Mouse (Mus musculus) liver, postnatal 0 days (tissue): ENCODE results near the gene Nup107. TPM values are rescaled to one million over a fixed set of nuclear protein-coding genes. Genes with fewer than 3 reads are reported as not detected.
A peak's percentile ranks its signal among the peaks of the same experiment; 100 is the strongest.

ENCODE experiments used
- ATAC-seq: fragments of 200-750 bp; cut with Nextera tagmentation; 2 replicates; pipeline ENCODE4 v1.8.0; 2017; ENCODE audit warnings: mild to moderate bottlenecking, moderate library complexity
- DNase-seq: peaks from one replicate; pipeline ENCODE4 v3.0.0-alpha.2; 2016
- H3K27ac ChIP-seq: fragments of 300-500 bp; sonication (generic); 2 replicates; pipeline ENCODE4 v1.5.1; 2014; ENCODE audit warnings: antibody characterized with exemption, moderate library complexity, mild to moderate bottlenecking, low read depth
- H3K27me3 ChIP-seq: fragments of 300-500 bp; sonication (generic); 2 replicates; pipeline ENCODE4 v1.6.1; 2014; ENCODE audit warnings: low read length, control low read depth, mixed read lengths; ENCODE audit not compliant: insufficient read depth
- H3K36me3 ChIP-seq: fragments of 300-500 bp; sonication (generic); replicated peaks from 2 replicates; pipeline ENCODE4 v1.6.1; 2014; ENCODE audit warnings: mild to moderate bottlenecking, control low read depth, low read length, moderate library complexity, mixed read lengths; ENCODE audit not compliant: insufficient read depth
- H3K4me1 ChIP-seq: fragments of 300-500 bp; sonication (generic); 2 replicates; pipeline ENCODE4 v1.6.1; 2014; ENCODE audit warnings: antibody characterized with exemption, mild to moderate bottlenecking, control low read depth; ENCODE audit not compliant: insufficient read depth
- H3K4me2 ChIP-seq: fragments of 300-500 bp; sonication (generic); 2 replicates; pipeline ENCODE4 v1.6.1; 2014; ENCODE audit warnings: low read depth, mild to moderate bottlenecking, low read length, moderate library complexity, mixed read lengths
- H3K4me3 ChIP-seq: fragments of 300-500 bp; sonication (generic); 2 replicates; pipeline ENCODE4 v1.5.1; 2014; ENCODE audit warnings: low read depth, low read length
- H3K9ac ChIP-seq: fragments of 300-500 bp; sonication (generic); replicated peaks from 2 replicates; pipeline ENCODE4 v1.6.1; 2014; ENCODE audit warnings: mild to moderate bottlenecking, moderate library complexity
- H3K9me3 ChIP-seq: fragments of 300-500 bp; sonication (generic); 2 replicates; pipeline ENCODE4 v1.6.1; 2016; ENCODE audit warnings: mild to moderate bottlenecking, control low read depth, low read length, mixed read lengths
- CTCF ChIP-seq: sonication (generic); IDR thresholded peaks from 2 replicates; pipeline ENCODE4 v1.5.1; 2016; ENCODE audit warnings: antibody characterized with exemption, low read depth
- EP300 ChIP-seq: IDR thresholded peaks from 2 replicates; pipeline ENCODE4 v1.6.1; 2016; ENCODE audit warnings: antibody characterized with exemption, low read depth, mild to moderate bottlenecking
- WGBS: fragments of 180-500 bp; shearing (Covaris S2); extraction: QIAGEN DNeasy Blood & Tissue Kit; methylation state at CpG from one replicate; pipeline ENCODE4 v1.1.7; 2014; ENCODE audit not compliant: insufficient replicate concordance; 5-methylcytosine and 5-hydroxymethylcytosine counted together
- polyA plus RNA-seq: library from polyadenylated mRNA; unstranded; fragments of >200 nt; fragmentation: Nextera tagmentation; extraction: Ambion mirVana; gene quantifications from 2 replicates; pipeline ENCODE4 v1.2.1, GENCODE M21; 2015

Gene Nup107
- 12.9 and 15.0 TPM in 2 replicates for polyA plus RNA-seq

DNA sequence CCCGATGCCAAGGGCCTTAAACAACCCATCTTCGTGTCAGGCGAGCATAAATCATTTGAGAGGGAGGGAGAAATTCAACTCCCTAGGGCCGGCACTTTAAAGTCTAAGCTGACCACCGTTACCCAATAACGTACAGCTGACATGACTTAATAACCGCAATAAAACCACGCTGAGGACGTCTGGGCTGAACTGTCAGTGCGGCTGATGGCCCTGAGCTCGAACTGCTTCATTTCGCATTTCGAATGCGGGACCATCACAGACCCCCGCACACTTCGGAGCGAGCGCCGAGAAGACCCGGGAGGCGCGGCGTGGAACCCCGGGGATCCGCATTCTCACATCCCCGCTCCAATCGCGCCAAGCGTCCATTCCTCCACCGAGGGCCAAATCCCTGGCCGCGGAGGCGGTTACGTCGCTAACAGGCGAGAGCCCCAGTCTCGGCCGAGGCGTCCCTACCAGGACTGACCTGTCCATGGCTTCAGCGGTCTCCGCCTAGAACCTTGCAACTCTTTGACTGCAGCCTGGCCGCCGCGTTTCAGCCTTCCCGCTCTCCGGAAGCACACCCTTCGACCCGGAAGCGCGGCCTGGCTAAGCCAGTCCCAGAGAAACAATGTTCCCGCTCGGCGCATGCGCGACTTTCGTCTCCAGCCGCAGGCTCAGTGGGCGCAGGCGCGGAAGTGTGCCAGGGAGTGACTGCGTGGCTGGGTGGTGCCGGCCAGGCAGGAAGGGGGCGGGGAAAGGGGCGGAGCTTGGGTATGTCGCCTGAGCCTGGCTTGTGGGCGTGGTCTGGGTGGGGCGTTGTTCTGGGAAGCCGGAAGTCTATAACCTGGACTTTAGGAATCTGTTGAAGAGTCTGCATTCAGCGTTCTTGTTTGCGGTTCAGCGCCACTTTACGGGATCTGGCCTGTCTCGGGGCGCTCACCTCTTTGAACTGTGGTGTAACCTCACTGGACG lies at the start of gene Nup107:
TSS of gene Nup107 (minus strand) at position 565 of the 951 bp plus-strand sequence.
- DNase-seq = peak; percentile 100
- peak; percentile 98 for ATAC-seq
- TF ChIP-seq CTCF (no peak), EP300 (no peak)
- Histone ChIP-seq H3K9me3 (no peaks in the 10 kb centered on the region), H3K27me3 (no peaks in the 10 kb centered on the region), H3K36me3 (peaks cover 7% of the 10 kb centered on the region), H3K4me1 (peaks cover 22% of the 10 kb centered on the region), H3K27ac (peak within 1 kb of the TSS; percentile 85), H3K9ac (peak within 1 kb of the TSS; percentile 85), H3K4me2 (peak within 1 kb of the TSS; percentile 85), H3K4me3 (peak within 1 kb of the TSS; percentile 89)
- under 1% methylated on average over 75 of the region's 75 CpGs for WGBS

DNA sequence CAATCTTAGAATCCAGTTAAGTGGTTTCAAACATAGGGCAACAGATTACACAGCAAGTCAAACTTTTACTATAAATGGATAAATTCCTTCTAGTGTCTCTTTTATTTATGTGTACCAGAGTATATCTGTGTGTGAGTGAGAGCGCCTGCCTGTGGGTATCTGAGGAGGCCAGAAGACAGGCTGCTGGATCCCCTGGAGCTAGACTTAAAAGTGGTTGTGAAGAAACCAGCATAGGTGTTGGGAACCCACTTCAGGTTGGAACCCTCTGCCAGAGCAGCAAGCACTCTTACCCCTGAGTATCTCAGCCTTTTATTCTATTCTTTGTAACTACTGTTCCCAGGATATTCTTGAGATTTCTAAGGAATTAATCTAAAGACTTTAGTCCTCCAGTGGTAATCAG lies 49.3 kb upstream of the Nup107 start:
- TF ChIP-seq CTCF = no peak
- TF ChIP-seq EP300 = no peak
- H3K9ac ChIP-seq = no peak overlapping the region
- H3K27me3 ChIP-seq = no peaks in the 10 kb centered on the region
- DNase-seq (no peak), ATAC-seq (no peak)
- no peak overlapping the region for H3K4me3 ChIP-seq
- H3K27ac ChIP-seq = no peak overlapping the region
- no peaks in the 10 kb centered on the region for H3K9me3 ChIP-seq
- 68% methylated on average over 1 of the region's 1 CpGs for WGBS
- no peak overlapping the region for H3K4me2 ChIP-seq
- H3K4me1 ChIP-seq = peaks cover 40% of the 10 kb centered on the region
- no peaks in the 10 kb centered on the region for H3K36me3 ChIP-seq

DNA sequence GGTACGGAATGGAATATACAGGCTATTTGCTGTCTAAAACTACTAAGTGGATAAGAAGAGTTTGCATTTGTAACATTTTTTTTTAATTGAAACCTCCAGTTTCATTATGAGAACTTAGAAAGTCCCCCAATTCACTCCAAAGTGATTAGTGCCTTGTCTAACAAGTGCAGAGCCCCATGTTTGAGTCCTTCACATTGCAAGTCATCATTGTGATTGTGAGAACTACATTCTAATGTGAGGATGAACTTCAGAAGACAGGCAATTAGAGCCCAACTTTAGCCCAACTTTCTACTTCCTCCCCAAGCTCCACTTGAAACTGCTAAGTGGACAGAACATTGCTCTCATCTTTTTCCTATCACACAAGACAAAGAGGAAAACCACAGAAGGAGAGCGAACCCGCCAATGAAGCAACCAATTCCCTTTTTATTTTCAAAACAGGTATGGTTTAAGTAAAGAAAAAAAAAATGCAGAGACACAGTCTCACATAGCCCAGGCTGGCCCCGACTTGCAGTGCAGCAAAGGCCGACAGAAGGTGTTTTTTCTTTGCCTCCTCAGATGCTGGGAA lies 48.0 kb upstream of the Nup107 start:
- Histone ChIP-seq H3K36me3 (no peaks in the 10 kb centered on the region), H3K9ac (no peak overlapping the region), H3K4me3 (no peak overlapping the region), H3K27me3 (no peaks in the 10 kb centered on the region), H3K4me1 (peaks cover 46% of the 10 kb centered on the region), H3K4me2 (peak overlapping the region; percentile 47), H3K9me3 (no peaks in the 10 kb centered on the region), H3K27ac (no peak overlapping the region)
- ATAC-seq (no peak), DNase-seq (no peak)
- 43% methylated on average over 5 of the region's 5 CpGs for WGBS
- TF ChIP-seq EP300 (no peak), CTCF (no peak)

DNA sequence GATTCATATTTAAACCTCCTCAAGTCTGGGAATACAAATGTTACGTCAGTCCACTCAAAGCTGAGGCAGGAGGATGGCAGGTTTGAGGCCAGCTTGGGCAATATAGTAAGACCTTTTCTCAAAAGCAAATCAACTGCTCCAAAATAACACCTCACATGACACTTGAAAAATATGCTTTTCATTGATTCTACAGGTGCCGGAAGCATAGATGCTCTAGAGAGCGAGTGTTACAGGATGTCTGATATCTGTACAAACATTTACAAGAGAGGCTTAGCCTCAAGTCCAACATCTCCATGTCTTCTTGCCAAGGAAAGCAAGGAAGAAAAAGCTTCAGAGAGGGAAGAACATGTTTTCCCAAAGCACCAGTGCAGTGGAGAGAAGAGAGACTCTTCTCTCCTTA lies 47.2 kb upstream of the Nup107 start:
- Histone ChIP-seq H3K9me3 (no peaks in the 10 kb centered on the region), H3K9ac (no peak overlapping the region), H3K4me1 (peaks cover 46% of the 10 kb centered on the region), H3K4me3 (no peak overlapping the region), H3K27me3 (no peaks in the 10 kb centered on the region), H3K27ac (no peak overlapping the region), H3K4me2 (peak overlapping the region; percentile 4), H3K36me3 (no peaks in the 10 kb centered on the region)
- 66% methylated on average over 3 of the region's 3 CpGs for WGBS
- TF ChIP-seq EP300 = no peak
- TF ChIP-seq CTCF = no peak
- ATAC-seq (no peak), DNase-seq (no peak)

DNA sequence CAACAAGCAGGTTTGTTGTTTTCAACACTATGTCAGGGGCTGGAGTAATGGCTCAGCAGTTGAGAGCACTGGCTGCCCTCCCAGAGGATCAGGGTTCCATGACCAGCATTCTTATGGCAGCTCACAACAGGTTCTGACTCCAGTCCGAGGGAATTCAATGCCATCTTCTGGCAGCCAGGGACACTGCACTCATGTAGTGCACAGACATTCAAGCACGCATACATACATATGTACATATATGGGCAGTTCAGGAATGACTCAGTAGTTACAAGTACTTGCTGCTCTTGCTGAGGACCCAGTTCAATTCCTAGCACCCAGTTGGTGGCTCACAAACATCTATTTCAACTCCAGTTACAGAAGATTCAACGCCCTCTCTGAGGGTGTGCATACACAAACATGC lies 46.4 kb upstream of the Nup107 start:
- TF ChIP-seq EP300 (no peak), CTCF (peak; percentile 50)
- ATAC-seq = peak; percentile 64

DNA sequence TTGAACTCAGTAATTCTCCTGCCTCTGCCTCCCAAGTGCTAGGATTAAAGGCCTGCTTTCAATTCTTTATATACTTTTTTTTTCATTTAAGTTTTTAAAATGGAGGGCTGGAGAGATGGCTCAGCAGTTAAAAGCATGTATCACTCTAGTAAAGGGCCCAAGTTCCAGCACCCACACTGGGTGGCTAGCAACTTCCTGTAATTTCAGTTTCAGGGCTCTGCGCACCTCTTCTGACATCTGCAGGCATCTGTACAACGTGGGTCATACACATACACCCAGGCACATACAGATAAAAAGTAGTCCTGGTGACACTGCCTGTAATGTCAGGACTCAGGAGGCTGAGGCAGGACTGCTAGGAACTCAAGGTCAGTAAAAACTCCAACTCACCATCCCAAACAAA lies 43.8 kb upstream of the Nup107 start:
- Histone ChIP-seq H3K27me3 (no peaks in the 10 kb centered on the region), H3K4me1 (peaks cover 29% of the 10 kb centered on the region), H3K9ac (no peak overlapping the region), H3K27ac (no peak overlapping the region), H3K4me2 (no peak overlapping the region), H3K9me3 (no peaks in the 10 kb centered on the region), H3K36me3 (no peaks in the 10 kb centered on the region), H3K4me3 (no peak overlapping the region)
- no peak for TF ChIP-seq EP300
- no peak for TF ChIP-seq CTCF
- ATAC-seq = no peak
- 24% methylated on average over 2 of the region's 2 CpGs for WGBS
- DNase-seq = no peak

More for the DNA sequence above, 46.4 kb upstream of the Nup107 start:
- Histone ChIP-seq H3K9ac (no peak overlapping the region), H3K4me3 (no peak overlapping the region), H3K36me3 (no peaks in the 10 kb centered on the region), H3K4me2 (no peak overlapping the region), H3K27me3 (no peaks in the 10 kb centered on the region), H3K9me3 (no peaks in the 10 kb centered on the region), H3K4me1 (peaks cover 42% of the 10 kb centered on the region), H3K27ac (no peak overlapping the region)
- no peak for DNase-seq
- WGBS = 85% methylated on average over 3 of the region's 3 CpGs
